8 mouse cellular contexts compared by ENCODE assay signal in genomic region chr5:38469891-38470578, GRCm38 (mm10). TPM values are rescaled to one million over a fixed set of nuclear protein-coding genes. Genes with fewer than 3 reads are reported as not detected.
DNase-seq lines count a peak whose midpoint lies in the region; ATAC-seq and TF ChIP-seq lines count a peak whose summit lies in the region.

No protein-coding gene starts in this region.

- no peak overlapping the region for H3K4me2 ChIP-seq in limb, embryonic 14.5 days (replicated peaks; ENCODE audit: low read depth, low read length, severe bottlenecking)
- no peak overlapping the region for H3K4me2 ChIP-seq in midbrain, postnatal 0 days (ENCODE audit: low read depth, low read length, poor library complexity, severe bottlenecking)

- no peaks in the 10 kb centered on the region for H3K27me3 ChIP-seq in thymus, adult 2 months (ENCODE audit: control insufficient read depth, insufficient read depth, low read length)
- H3K27me3 ChIP-seq in limb, embryonic 14.5 days (ENCODE audit: control insufficient read depth, insufficient read depth, low read length) = no peaks in the 10 kb centered on the region
- no peaks in the 10 kb centered on the region for H3K27me3 ChIP-seq in midbrain, postnatal 0 days (ENCODE audit: insufficient read depth, low read length)

- WGBS in thymus, adult 2 months = 64% methylated on average over 5 of the region's 5 CpGs
- WGBS in limb, embryonic 14.5 days = 29% methylated on average over 5 of the region's 5 CpGs
- 14% methylated on average over 5 of the region's 5 CpGs for WGBS in midbrain, postnatal 0 days

- no peaks in the 10 kb centered on the region for H3K9me3 ChIP-seq in limb, embryonic 14.5 days (ENCODE audit: control insufficient read depth, low read length)
- H3K9me3 ChIP-seq in midbrain, postnatal 0 days (ENCODE audit: low read length) = no peaks in the 10 kb centered on the region

- H3K9ac ChIP-seq in limb, embryonic 14.5 days (ENCODE audit: low read depth, low read length, severe bottlenecking) = no peak overlapping the region
- H3K9ac ChIP-seq in midbrain, postnatal 0 days (replicated peaks; ENCODE audit: low read length, poor library complexity, severe bottlenecking) = no peak overlapping the region

- H3K4me3 ChIP-seq in thymus, adult 2 months (ENCODE audit: control insufficient read depth, insufficient read depth, low read length) = no peak overlapping the region
- no peak overlapping the region for H3K4me3 ChIP-seq in limb, embryonic 14.5 days (replicated peaks; ENCODE audit: low read length)
- H3K4me3 ChIP-seq in midbrain, postnatal 0 days (ENCODE audit: low read depth, low read length) = no peak overlapping the region

- peak; percentile 93 for ATAC-seq in granulocyte monocyte progenitor cell, adult 5-6 weeks (replicated peaks; ENCODE audit: poor library complexity, severe bottlenecking)
- ATAC-seq in limb, embryonic 14.5 days (ENCODE audit: low FRiP score, low read depth) = peak; percentile 70
- ATAC-seq in midbrain, postnatal 0 days (ENCODE audit: low FRiP score) = peak; percentile 65

- peak; percentile 48 for DNase-seq in thymus, adult 2 months
- no peak for DNase-seq in thymus, adult 18-20 months
- peak; percentile 84 for DNase-seq in embryo, embryonic 9.5 days (ENCODE audit: extremely low spot score)
- DNase-seq in kidney, adult 9 months = peak; percentile 79
- peak; percentile 68 for DNase-seq in limb, embryonic 14.5 days (ENCODE audit: low spot score)
- peak; percentile 81 for DNase-seq in midbrain, postnatal 0 days (ENCODE audit: low spot score)
- peak; percentile 47 to 79 for DNase-seq in spleen, postnatal 10 days (ENCODE audit: low spot score in 2 of 2)

- H3K36me3 ChIP-seq in thymus, adult 2 months (ENCODE audit: control insufficient read depth, insufficient read depth, low read length) = no peaks in the 10 kb centered on the region
- H3K36me3 ChIP-seq in limb, embryonic 14.5 days (ENCODE audit: control insufficient read depth, insufficient read depth, low read length) = no peaks in the 10 kb centered on the region
- no peaks in the 10 kb centered on the region for H3K36me3 ChIP-seq in midbrain, postnatal 0 days (ENCODE audit: insufficient read depth, low read length)

- no peak for TF ChIP-seq POLR2A in thymus, adult 2 months (IDR thresholded peaks at IDR 0.05; ENCODE audit: control insufficient read depth, extremely low read depth, insufficient read depth, low read length, poor library complexity)
- TF ChIP-seq POLR2A in limb, embryonic 14.5 days (IDR thresholded peaks at IDR 0.05; ENCODE audit: borderline replicate concordance, extremely low read depth, insufficient read depth, insufficient read length) = no peak

- H3K27ac ChIP-seq in thymus, adult 2 months (ENCODE audit: control insufficient read depth, insufficient read depth, low read length) = no peak overlapping the region
- no peak overlapping the region for H3K27ac ChIP-seq in limb, embryonic 14.5 days (replicated peaks; ENCODE audit: low read depth, low read length)
- H3K27ac ChIP-seq in midbrain, postnatal 0 days (ENCODE audit: low read depth, low read length) = no peak overlapping the region

- TF ChIP-seq CTCF in thymus, adult 2 months (IDR thresholded peaks at IDR 0.05; ENCODE audit: borderline replicate concordance, control insufficient read depth, extremely low read depth, insufficient read depth, low read length, poor library complexity) = peak; percentile 78; the same call in 1 of the 2 replicates
- peak; percentile 78 for TF ChIP-seq CTCF in midbrain, postnatal 0 days (IDR thresholded peaks at IDR 0.05)

- no peaks in the 10 kb centered on the region for H3K4me1 ChIP-seq in thymus, adult 2 months (replicated peaks; ENCODE audit: control insufficient read depth, insufficient read depth, low read length)
- no peaks in the 10 kb centered on the region for H3K4me1 ChIP-seq in limb, embryonic 14.5 days (ENCODE audit: control insufficient read depth, insufficient read depth, low read length)
- H3K4me1 ChIP-seq in midbrain, postnatal 0 days (ENCODE audit: insufficient read depth, low read length) = no peaks in the 10 kb centered on the region

RNA-seq across cellular contexts. Expression of gene Slc2a9, which starts 32.9 kb away (rescaled TPM):
- polyA plus RNA-seq in thymus, adult 2 months (2012; rRNA removed) = 6.5 and 9.0 TPM in 2 replicates
- 13.6 and 17.0 TPM in 2 replicates for total RNA-seq in granulocyte monocyte progenitor cell, adult 5-6 weeks (2014; fragmentation: Nextera tagmentation)
- total RNA-seq in granulocyte monocyte progenitor cell, adult 5-6 weeks (2017) = 8.4 TPM in 2 replicates
- 0.51 and 0.85 TPM in 2 replicates for polyA plus RNA-seq in limb, embryonic 14.5 days (2012; rRNA removed)
- polyA plus RNA-seq in limb, embryonic 14.5 days (2014; fragmentation: Nextera tagmentation; extraction: Ambion mirVana) = 0.57 and 0.66 TPM in 2 replicates
- total RNA-seq in midbrain, postnatal 0 days (2014; rRNA removed) = 1.3 and 3.4 TPM in 2 replicates
- 0.44 and 0.93 TPM in 2 replicates for polyA plus RNA-seq in midbrain, postnatal 0 days (2015; fragmentation: Nextera tagmentation; extraction: Ambion mirVana)

Comparison
In these comparisons a context has a peak if more than half of its experiments do, and no peak if none do; other contexts are left out.
1. DNase-seq: peak in thymus, adult 2 months (single experiment), embryo, embryonic 9.5 days (single experiment), kidney, adult 9 months (single experiment), limb, embryonic 14.5 days (single experiment), midbrain, postnatal 0 days (single experiment) and spleen, postnatal 10 days (2 of 2); none in thymus, adult 18-20 months (0 of 2).
2. Peak in every context shown above with its lines, with median percentiles within 50 percentile points of each other: ATAC-seq.